Mouse (Mus musculus) urinary bladder, postnatal 0 days (tissue): ENCODE measurements around the gene Dhx38. TPM values are rescaled to one million over a fixed set of nuclear protein-coding genes. Genes with fewer than 3 reads are reported as not detected.

Experiments used
- polyA plus RNA-seq: library from polyadenylated mRNA; unstranded; fragments of >200 nt; fragmentation: Nextera tagmentation; extraction: Ambion mirVana; gene quantifications from 2 replicates; pipeline ENCODE4 v1.2.1, GENCODE M21; 2015

Gene Dhx38
- 8.6 and 8.9 TPM in 2 replicates for polyA plus RNA-seq

DNA sequence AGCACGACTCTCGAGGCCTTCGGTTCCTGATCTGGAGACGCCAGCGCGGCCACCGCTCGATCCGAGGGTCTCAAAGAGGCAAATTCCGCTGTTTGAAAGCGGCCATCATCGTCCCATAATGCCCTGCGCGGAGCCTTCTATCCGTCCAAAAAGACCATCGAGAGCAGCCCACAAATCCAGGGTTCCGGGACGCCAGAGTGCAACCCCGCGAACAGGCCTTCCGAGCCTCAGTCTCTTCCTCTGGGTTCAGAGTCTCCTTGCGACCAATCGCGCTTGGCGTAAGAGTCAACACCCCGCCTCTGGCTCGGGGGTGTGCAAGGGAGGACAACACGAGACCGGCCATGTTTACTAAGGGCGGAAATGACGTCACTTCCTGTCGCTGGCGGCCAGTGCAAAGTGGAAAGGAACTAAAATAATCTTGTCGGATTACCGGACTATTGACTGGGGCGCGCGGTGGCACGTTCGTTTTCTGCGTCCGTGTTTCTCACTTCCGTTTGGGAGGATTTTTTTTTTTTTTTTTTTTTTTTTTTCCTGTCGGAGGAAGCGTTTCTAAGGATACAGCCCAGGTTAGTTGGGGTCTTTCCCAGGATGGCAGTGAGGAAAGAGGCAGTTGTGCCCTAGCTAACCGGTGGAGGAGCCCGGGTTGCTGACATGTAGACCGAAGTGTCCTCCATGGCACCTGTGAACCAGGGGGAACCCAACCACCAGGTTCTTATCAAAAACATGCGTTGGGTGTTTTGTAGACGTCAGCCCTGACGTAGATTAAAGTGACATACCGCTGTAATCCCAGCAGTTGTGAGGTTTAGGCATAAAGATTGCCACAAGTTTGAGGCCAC, at the start of gene Dhx38, which contains the start of gene Txnl4b:
Gene Dhx38 (minus strand): TSS at position 364 of the 836 bp plus-strand sequence.
Gene Txnl4b (plus strand): TSS at position 395 of the 836 bp plus-strand sequence.

GRCm38 (mm10) chr8:109614243-109615210, 48.9 kb upstream of the Dhx38 start, which contains the start of gene Pkd1l3:
Pkd1l3 (plus strand) TSS chr8:109614517.

GRCm38 (mm10) chr8:109608271-109609152, 42.9 kb upstream of the Dhx38 start, which contains the start of gene Dhodh:
Dhodh (minus strand) TSS chr8:109608673.

GRCm38 (mm10) chr8:109578900-109579301, 13.2 kb upstream of the Dhx38 start, which contains the start of gene Hp:
Hp (minus strand) TSS chr8:109579172.

Other genes starting within 250 kb of the Dhx38 start
- gene Pmfbp1, start 71.8 kb downstream of the Dhx38 start, polyA plus RNA-seq, result not detected in 2 replicates
- gene Txnl4b, start within 50 bp of the Dhx38 start, polyA plus RNA-seq, result 19.5 and 19.6 TPM in 2 replicates
- gene Hp, start 13.3 kb upstream of the Dhx38 start, polyA plus RNA-seq, result 5.2 and 6.3 TPM in 2 replicates
- gene Dhodh, start 42.8 kb upstream of the Dhx38 start, polyA plus RNA-seq, result 16.7 and 17.5 TPM in 2 replicates
- not detected in 2 replicates for gene Pkd1l3, start 48.7 kb upstream of the Dhx38 start, polyA plus RNA-seq
- 72.5 and 75.1 TPM in 2 replicates for gene Ist1, start 127.4 kb upstream of the Dhx38 start, polyA plus RNA-seq
- gene Zfp821, start 139.7 kb upstream of the Dhx38 start, polyA plus RNA-seq, result 10.7 and 11.8 TPM in 2 replicates
- 3.3 and 4.2 TPM in 2 replicates for gene Atxn1l, start 171.9 kb upstream of the Dhx38 start, polyA plus RNA-seq
- gene Ap1g1, start 212.7 kb upstream of the Dhx38 start, polyA plus RNA-seq, result 20.5 and 23.7 TPM in 2 replicates